Mouse (Mus musculus): ENCODE data around the gene Zfx.

DNA sequence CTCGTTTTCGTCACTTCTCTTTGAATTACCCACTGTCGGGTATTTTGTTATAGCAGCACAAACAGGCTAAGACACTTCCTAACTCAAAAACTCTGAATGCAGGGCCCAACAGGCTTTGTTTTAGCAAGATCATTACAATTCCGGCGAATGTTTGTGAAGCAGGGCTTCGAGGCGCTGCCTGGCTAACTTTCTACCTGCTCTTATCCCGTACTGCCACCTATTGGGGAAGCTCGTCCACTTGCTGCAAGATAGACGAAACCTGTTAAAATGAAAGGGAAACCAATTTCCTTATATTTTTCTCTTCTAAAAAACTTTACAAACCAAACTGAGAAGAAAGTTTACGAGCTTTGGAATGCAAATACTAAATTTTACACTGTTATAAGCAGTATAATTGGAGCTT lies 90.6 kb downstream of the Zfx start:
- TF ChIP-seq POLR2A (IDR thresholded peaks at IDR 0.05; ENCODE audit: borderline replicate concordance, control insufficient read depth, low read depth, low read length) (no peak), CTCF (IDR thresholded peaks at IDR 0.05; ENCODE audit: control insufficient read depth, insufficient read depth, low read length) (peak; percentile 39; the same call in 1 of the 2 replicates)
